Comparison of ENCODE assay signal across 8 mouse cellular contexts in the genomic region with DNA sequence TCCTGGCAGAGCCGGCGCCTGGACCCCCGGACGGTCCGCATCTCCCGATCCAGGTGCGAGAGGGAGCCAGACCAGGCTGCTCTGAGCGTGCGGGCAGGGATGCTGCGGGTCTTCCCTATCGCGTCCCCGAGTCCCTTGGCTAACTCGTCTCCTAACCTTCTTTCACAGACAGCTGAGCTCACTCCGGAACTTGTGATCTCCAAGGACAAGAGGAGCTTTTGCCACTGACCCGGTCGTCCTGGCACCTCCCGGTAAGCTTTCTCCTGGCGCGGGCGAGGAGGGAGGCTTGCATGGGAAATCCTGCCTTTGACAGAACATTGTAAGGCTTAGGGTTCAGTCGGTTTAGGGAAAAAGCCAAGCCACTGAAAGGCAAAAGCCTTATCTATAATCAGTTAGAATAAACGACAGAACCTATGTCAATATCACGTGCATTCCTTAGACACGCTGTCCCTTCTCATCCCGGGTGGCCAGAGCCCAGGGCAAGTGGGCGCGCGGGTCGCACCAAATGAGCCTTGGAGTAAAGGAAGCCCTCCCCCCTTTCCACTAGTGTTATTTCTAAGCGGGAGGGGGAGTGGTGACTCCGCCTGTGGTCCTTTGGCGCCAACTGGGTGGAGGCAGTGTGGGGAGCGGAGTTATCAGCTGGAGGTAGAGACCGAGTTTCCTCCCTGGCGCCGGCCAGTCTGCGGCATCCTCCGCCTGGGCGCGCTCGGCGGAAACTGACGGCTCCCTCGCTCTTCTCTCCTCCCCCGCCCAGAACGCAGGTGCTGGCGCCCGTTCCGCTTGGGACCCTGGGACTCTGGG. TPM values are rescaled to one million over a fixed set of nuclear protein-coding genes. Genes with fewer than 3 reads are reported as not detected.
DNase-seq lines count a peak whose midpoint lies in the region; ATAC-seq and TF ChIP-seq lines count a peak whose summit lies in the region.

No protein-coding gene starts in this region.

- TF ChIP-seq EP300 in heart, postnatal 0 days (IDR thresholded peaks at IDR 0.05; ENCODE audit: low read depth): peak; percentile 92; the same call in 1 of the 2 replicates

- 0% methylated on average over 37 of the region's 50 CpGs for WGBS in embryonic facial prominence, embryonic 14.5 days
- under 1% methylated on average over 50 of the region's 50 CpGs for WGBS in heart, postnatal 0 days
- under 1% methylated on average over 50 of the region's 50 CpGs for WGBS in spleen, adult 2 months

- peak overlapping the region; percentile 97 for H3K27ac ChIP-seq in embryonic facial prominence, embryonic 14.5 days (replicated peaks; ENCODE audit: low read depth, low read length)
- H3K27ac ChIP-seq in heart, postnatal 0 days (ENCODE audit: low read depth): peak overlapping the region; percentile 96
- H3K27ac ChIP-seq in spleen, adult 2 months (ENCODE audit: insufficient read depth, low read length): peak overlapping the region; percentile 96

- peak overlapping the region; percentile 63 for H3K4me2 ChIP-seq in embryonic facial prominence, embryonic 14.5 days (ENCODE audit: low read depth, low read length)
- peak overlapping the region; percentile 64 for H3K4me2 ChIP-seq in heart, postnatal 0 days (ENCODE audit: low read depth, low read length)

- TF ChIP-seq POLR2A in spleen, adult 2 months (IDR thresholded peaks at IDR 0.05; ENCODE audit: low read depth, low read length): peak; percentile 7; the same call in 1 of the 2 replicates

- H3K27me3 ChIP-seq in embryonic facial prominence, embryonic 14.5 days (replicated peaks; ENCODE audit: control insufficient read depth, insufficient read depth, low read length): no peaks in the 10 kb centered on the region
- no peaks in the 10 kb centered on the region for H3K27me3 ChIP-seq in heart, postnatal 0 days (ENCODE audit: control insufficient read depth, insufficient read depth, low read length)
- no peaks in the 10 kb centered on the region for H3K27me3 ChIP-seq in spleen, adult 2 months (ENCODE audit: control insufficient read depth, insufficient read depth, low read length)

- no peaks in the 10 kb centered on the region for H3K9me3 ChIP-seq in embryonic facial prominence, embryonic 14.5 days (ENCODE audit: control insufficient read depth, low read length)
- H3K9me3 ChIP-seq in heart, postnatal 0 days (replicated peaks; ENCODE audit: control insufficient read depth, low read length): no peaks in the 10 kb centered on the region

- peak overlapping the region; percentile 94 for H3K9ac ChIP-seq in embryonic facial prominence, embryonic 14.5 days (ENCODE audit: low read depth, low read length)
- peak overlapping the region; percentile 88 for H3K9ac ChIP-seq in heart, postnatal 0 days (replicated peaks; ENCODE audit: low read depth, low read length)

- TF ChIP-seq CTCF in heart, postnatal 0 days (IDR thresholded peaks at IDR 0.05; ENCODE audit: low read depth): no peak
- TF ChIP-seq CTCF in spleen, adult 2 months (IDR thresholded peaks at IDR 0.05; ENCODE audit: extremely low read depth, insufficient read depth, insufficient read length, insufficient replicate concordance): no peak

- H3K4me1 ChIP-seq in embryonic facial prominence, embryonic 14.5 days (ENCODE audit: control insufficient read depth, insufficient read depth, low read length): peaks cover 50% of the 10 kb centered on the region
- peaks cover 20% of the 10 kb centered on the region for H3K4me1 ChIP-seq in heart, postnatal 0 days (ENCODE audit: control insufficient read depth, insufficient read depth)
- peaks cover 23% of the 10 kb centered on the region for H3K4me1 ChIP-seq in spleen, adult 2 months (ENCODE audit: control insufficient read depth, insufficient read depth, insufficient read length)

- H3K4me3 ChIP-seq in embryonic facial prominence, embryonic 14.5 days (ENCODE audit: low read depth, low read length): peak overlapping the region; percentile 90
- H3K4me3 ChIP-seq in heart, postnatal 0 days (ENCODE audit: low read depth, low read length): peak overlapping the region; percentile 79
- peak overlapping the region; percentile 91 for H3K4me3 ChIP-seq in spleen, adult 2 months (ENCODE audit: extremely low read depth, insufficient read depth, insufficient read length)

- ATAC-seq in embryonic facial prominence, embryonic 14.5 days (ENCODE audit: low read depth): no peak; the same call in 1 of the 2 replicates
- peak; percentile 10; the same call in 1 of the 2 replicates for ATAC-seq in heart, postnatal 0 days (ENCODE audit: insufficient read depth, low read depth)
- 0 out of 2 replicates have a peak, but pooled peaks have one; percentile 6 for ATAC-seq in megakaryocyte, adult 5-6 weeks (ENCODE audit: poor library complexity, severe bottlenecking)

- H3K36me3 ChIP-seq in embryonic facial prominence, embryonic 14.5 days (ENCODE audit: control insufficient read depth, insufficient read depth, low read length): peaks cover 13% of the 10 kb centered on the region; the same call in 1 of the 2 replicates
- no peaks in the 10 kb centered on the region for H3K36me3 ChIP-seq in heart, postnatal 0 days (replicated peaks; ENCODE audit: control insufficient read depth, insufficient read depth, low read length)
- peaks cover 3% of the 10 kb centered on the region; the same call in 1 of the 2 replicates for H3K36me3 ChIP-seq in spleen, adult 2 months (ENCODE audit: control insufficient read depth, insufficient read depth, low read length)

- DNase-seq in layer of hippocampus, adult 11-12 months (ENCODE audit: low spot score): peak; percentile 39
- no peak for DNase-seq in layer of hippocampus, adult 18-20 months (ENCODE audit: low spot score in 2 of 2)
- DNase-seq in embryonic facial prominence, embryonic 14.5 days (ENCODE audit: low spot score): peak; percentile 91
- peak; percentile 79 for DNase-seq in heart, postnatal 0 days (ENCODE audit: low spot score)
- DNase-seq in kidney, postnatal 14 days: peak; percentile 86
- peak; percentile 36 to 78 for DNase-seq in spleen, adult 2 months (ENCODE audit: low read depth in 1 of 2, low spot score in 2 of 2)
- no peak for DNase-seq in cerebellum, adult 9-11 months

RNA-seq across cellular contexts. Expression of a gene that starts 1.0 kb away (rescaled TPM):
- total RNA-seq in layer of hippocampus, adult 18-20 months (2021): 10 to 100 TPM; 30.0 to 35.1 TPM
- polyA plus RNA-seq in embryonic facial prominence, embryonic 14.5 days (2014; fragmentation: Nextera tagmentation; extraction: Ambion mirVana): 404 and 407 TPM in 2 replicates
- total RNA-seq in heart, postnatal 0 days (2014; rRNA removed; ENCODE audit: low replicate concordance): 238 and 259 TPM in 2 replicates
- 169 and 188 TPM in 2 replicates for polyA plus RNA-seq in heart, postnatal 0 days (2015; fragmentation: Nextera tagmentation; extraction: Ambion mirVana)
- 1.9 and 2.0 TPM in 2 replicates for total RNA-seq in megakaryocyte, adult 5-6 weeks (2015)
- total RNA-seq in megakaryocyte, adult 5-6 weeks (2017): 0.77 and 1.8 TPM in 2 replicates
- 138 and 195 TPM in 2 replicates for polyA plus RNA-seq in spleen, adult 2 months (2012; rRNA removed)

RNA-seq across cellular contexts. Expression of a gene that starts 27.9 kb away (rescaled TPM):
- total RNA-seq in layer of hippocampus, adult 18-20 months (2021): under 1 TPM; 0.36 to 0.84 TPM
- 7.9 and 10.1 TPM in 2 replicates for polyA plus RNA-seq in embryonic facial prominence, embryonic 14.5 days (2014; fragmentation: Nextera tagmentation; extraction: Ambion mirVana)
- 6.4 and 6.9 TPM in 2 replicates for total RNA-seq in heart, postnatal 0 days (2014; rRNA removed; ENCODE audit: low replicate concordance)
- 2.4 and 2.6 TPM in 2 replicates for polyA plus RNA-seq in heart, postnatal 0 days (2015; fragmentation: Nextera tagmentation; extraction: Ambion mirVana)
- 78.1 and 107 TPM in 2 replicates for total RNA-seq in megakaryocyte, adult 5-6 weeks (2015)
- total RNA-seq in megakaryocyte, adult 5-6 weeks (2017): 59.4 and 63.6 TPM in 2 replicates
- polyA plus RNA-seq in spleen, adult 2 months (2012; rRNA removed): 32.1 and 33.5 TPM in 2 replicates

Comparison
In these comparisons a context has a peak if more than half of its experiments do, and no peak if none do; other contexts are left out.
1. DNase-seq: peak in layer of hippocampus, adult 11-12 months (single experiment), embryonic facial prominence, embryonic 14.5 days (single experiment), heart, postnatal 0 days (single experiment), kidney, postnatal 14 days (single experiment) and spleen, adult 2 months (2 of 2); none in layer of hippocampus, adult 18-20 months (0 of 2) and cerebellum, adult 9-11 months (single experiment).
2. RNA of a gene that starts 1.0 kb away (total RNA-seq): 238 to 259 TPM in heart, postnatal 0 days and 30.0 to 35.1 TPM in layer of hippocampus, adult 18-20 months; 0.77 to 2.0 TPM in megakaryocyte, adult 5-6 weeks; every median in the first group is over 10 times any median in the second.
3. Peak in every context shown above with its lines, with median percentiles within 50 percentile points of each other: H3K27ac ChIP-seq and H3K4me3 ChIP-seq.